Comparison of ENCODE assay signal across 20 mouse cellular contexts in genomic region chr6:48589194-48589750, GRCm38 (mm10). TPM values are rescaled to one million over a fixed set of nuclear protein-coding genes. Genes with fewer than 3 reads are reported as not detected.
A peak's percentile ranks its signal among the peaks of the same experiment; 100 is the strongest.
DNase-seq lines count a peak whose midpoint lies in the region; ATAC-seq and TF ChIP-seq lines count a peak whose summit lies in the region.
"Had no signal": no experiment of that assay in that cellular context is flagged by ENCODE, and none has a peak within 500 bp of the region (broad histone marks: within the 10 kb centered on the region; RNA-seq: fewer than 3 reads in every experiment).

Gene Gm45021 (plus strand): TSS chr6:48589610.

- no peak for ATAC-seq in heart, embryonic 15.5 days (replicated peaks; ENCODE audit: insufficient number of reproducible peaks, insufficient read depth, low FRiP score, low read depth)
- no peak for ATAC-seq in lung, embryonic 14.5 days (ENCODE audit: insufficient read depth)
- ATAC-seq in embryonic facial prominence, embryonic 14.5 days (ENCODE audit: low read depth): 0 out of 2 replicates have a peak, but pooled peaks have one; percentile 19
- ATAC-seq in megakaryocyte progenitor cell, adult 5-6 weeks (replicated peaks; ENCODE audit: poor library complexity): 0 out of 2 replicates have a peak, but pooled peaks have one; percentile 7
- no peak for ATAC-seq in cerebellum, adult (ENCODE audit: insufficient number of reproducible peaks, low FRiP score, low TSS enrichment)

- no peak for TF ChIP-seq CTCF in lung, embryonic 14.5 days (IDR thresholded peaks at IDR 0.05; ENCODE audit: low read depth)

- peak within 1 kb of the TSS; percentile 78 for H3K27ac ChIP-seq in heart, embryonic 15.5 days
- no peak within 1 kb of the TSS for H3K27ac ChIP-seq in lung, embryonic 14.5 days (ENCODE audit: low read depth)
- H3K27ac ChIP-seq in embryonic facial prominence, embryonic 14.5 days (replicated peaks; ENCODE audit: low read depth, low read length): peak within 1 kb of the TSS; percentile 36
- H3K27ac ChIP-seq: forebrain, embryonic 10.5 days; hindbrain, embryonic 12.5 days; neural tube, embryonic 13.5 days had no signal

- H3K27me3 ChIP-seq in heart, embryonic 15.5 days: no peaks in the 10 kb centered on the region
- H3K27me3 ChIP-seq in lung, embryonic 14.5 days (ENCODE audit: insufficient read depth, low read length): no peaks in the 10 kb centered on the region
- no peaks in the 10 kb centered on the region for H3K27me3 ChIP-seq in embryonic facial prominence, embryonic 14.5 days (replicated peaks; ENCODE audit: control insufficient read depth, insufficient read depth, low read length)
- H3K27me3 ChIP-seq: hindbrain, embryonic 12.5 days; neural tube, embryonic 13.5 days had no signal

- no peaks in the 10 kb centered on the region for H3K36me3 ChIP-seq in heart, embryonic 15.5 days
- no peaks in the 10 kb centered on the region for H3K36me3 ChIP-seq in lung, embryonic 14.5 days (ENCODE audit: insufficient read depth)
- no peaks in the 10 kb centered on the region for H3K36me3 ChIP-seq in embryonic facial prominence, embryonic 14.5 days (ENCODE audit: control insufficient read depth, insufficient read depth, low read length)
- H3K36me3 ChIP-seq: forebrain, embryonic 10.5 days; hindbrain, embryonic 12.5 days; neural tube, embryonic 13.5 days had no signal

- H3K9ac ChIP-seq in heart, embryonic 15.5 days: no peak within 1 kb of the TSS
- H3K9ac ChIP-seq in lung, embryonic 14.5 days: no peak within 1 kb of the TSS
- peak within 1 kb of the TSS; percentile 1; the same call in 1 of the 2 replicates for H3K9ac ChIP-seq in embryonic facial prominence, embryonic 14.5 days (ENCODE audit: low read depth, low read length)
- H3K9ac ChIP-seq: hindbrain, embryonic 12.5 days had no signal

- H3K4me3 ChIP-seq in heart, embryonic 15.5 days: no peak within 1 kb of the TSS
- no peak within 1 kb of the TSS for H3K4me3 ChIP-seq in lung, embryonic 14.5 days (ENCODE audit: low read depth, low read length)
- H3K4me3 ChIP-seq in embryonic facial prominence, embryonic 14.5 days (ENCODE audit: low read depth, low read length): no peak within 1 kb of the TSS
- H3K4me3 ChIP-seq: forebrain, embryonic 10.5 days; hindbrain, embryonic 12.5 days; neural tube, embryonic 13.5 days had no signal

- no peak for DNase-seq in heart, adult 8-10 months (ENCODE audit: low spot score)
- peak; percentile 26 for DNase-seq in lung, embryonic 14.5 days
- no peak for DNase-seq in lung, postnatal 25 days (ENCODE audit: low spot score)
- peak; percentile 75 for DNase-seq in embryonic facial prominence, embryonic 14.5 days (ENCODE audit: low spot score)
- DNase-seq: cerebellum, adult 2 months; embryo, embryonic 11 days; kidney, adult 2 months; layer of hippocampus, adult 9-11 months; left cerebral cortex, postnatal 4 days; lung, adult 2 months; retina, postnatal 1 day had no signal

- H3K9me3 ChIP-seq in heart, embryonic 15.5 days (replicated peaks): no peaks in the 10 kb centered on the region
- no peaks in the 10 kb centered on the region for H3K9me3 ChIP-seq in lung, embryonic 14.5 days (ENCODE audit: low read depth, low read length)
- H3K9me3 ChIP-seq in embryonic facial prominence, embryonic 14.5 days (ENCODE audit: control insufficient read depth, low read length): no peaks in the 10 kb centered on the region
- H3K9me3 ChIP-seq: forebrain, embryonic 10.5 days; hindbrain, embryonic 12.5 days; neural tube, embryonic 13.5 days had no signal

- peaks cover 20% of the 10 kb centered on the region for H3K4me1 ChIP-seq in heart, embryonic 15.5 days (replicated peaks)
- H3K4me1 ChIP-seq in lung, embryonic 14.5 days (ENCODE audit: insufficient read depth): no peaks in the 10 kb centered on the region
- H3K4me1 ChIP-seq in embryonic facial prominence, embryonic 14.5 days (ENCODE audit: control insufficient read depth, insufficient read depth, low read length): peaks cover 14% of the 10 kb centered on the region

- H3K4me2 ChIP-seq in heart, embryonic 15.5 days: peak within 1 kb of the TSS; percentile 4; the same call in 1 of the 2 replicates
- H3K4me2 ChIP-seq in lung, embryonic 14.5 days: no peak within 1 kb of the TSS
- H3K4me2 ChIP-seq in embryonic facial prominence, embryonic 14.5 days (ENCODE audit: low read depth, low read length): no peak within 1 kb of the TSS
- H3K4me2 ChIP-seq: hindbrain, embryonic 12.5 days; midbrain, embryonic 11.5 days; neural tube, embryonic 13.5 days had no signal

- 14% methylated on average over 6 of the region's 6 CpGs for WGBS in heart, embryonic 15.5 days
- 19% methylated on average over 6 of the region's 6 CpGs for WGBS in lung, embryonic 14.5 days
- WGBS in embryonic facial prominence, embryonic 14.5 days: 16% methylated on average over 6 of the region's 6 CpGs

RNA-seq across cellular contexts. Expression of gene Gm45021, which starts in this region (rescaled TPM):
- 0.70 TPM in 1 of 2 replicates, not detected in the other for polyA plus RNA-seq in heart, embryonic 15.5 days (2015; fragmentation: Nextera tagmentation; extraction: Ambion mirVana)
- not detected for total RNA-seq in heart, adult 8-10 months (2022)
- polyA plus RNA-seq in lung, embryonic 14.5 days (2014; fragmentation: Nextera tagmentation; extraction: Ambion mirVana): not detected in 2 replicates
- not detected in 2 replicates for polyA plus RNA-seq in embryonic facial prominence, embryonic 14.5 days (2014; fragmentation: Nextera tagmentation; extraction: Ambion mirVana)
- not detected in 2 replicates for total RNA-seq in megakaryocyte progenitor cell, adult 5-6 weeks (2015)
- total RNA-seq in megakaryocyte progenitor cell, adult 5-6 weeks (2017): not detected in 2 replicates
- total RNA-seq: CH12.LX; left cerebral cortex, postnatal 4 days had no signal
- polyA plus RNA-seq: cerebellum, adult 2 months; forebrain, embryonic 10.5 days; hindbrain, embryonic 12.5 days; kidney, adult 2 months; lung, adult 2 months; midbrain, embryonic 11.5 days; neural tube, embryonic 13.5 days; spleen, adult 2 months had no signal

Comparison
In these comparisons a context has a peak if more than half of its experiments do, and no peak if none do; other contexts are left out.
1. Peak in DNase-seq in lung, embryonic 14.5 days; RNA of the gene not detected or under 1 TPM.
2. Peak in DNase-seq, ATAC-seq, H3K27ac ChIP-seq and H3K9ac ChIP-seq in embryonic facial prominence, embryonic 14.5 days; RNA of the gene not detected or under 1 TPM.
3. Peak in ATAC-seq in megakaryocyte progenitor cell, adult 5-6 weeks; RNA of the gene not detected or under 1 TPM.